Mouse (Mus musculus) C2C12 (cell line): Measurements from ENCODE around the gene Plxna2. TPM values are rescaled to one million over a fixed set of nuclear protein-coding genes. Genes with fewer than 3 reads are reported as not detected.

ENCODE experiments used
- H3K27me3 ChIP-seq: one replicate; pipeline ENCODE4 v1.6.1; 2011; ENCODE audit not compliant: control insufficient read depth, insufficient read depth, insufficient read length
- H3K36me3 ChIP-seq: one replicate; pipeline ENCODE4 v1.6.1; 2011; ENCODE audit not compliant: control insufficient read depth, insufficient read depth
- H3K4me3 ChIP-seq: one replicate; pipeline ENCODE4 v1.5.1; 2011; ENCODE audit warnings: mild to moderate bottlenecking, control low read depth; ENCODE audit not compliant: poor library complexity, insufficient read depth, severe bottlenecking
- H3K79me2 ChIP-seq: one replicate; pipeline ENCODE4 v1.6.1; 2011; ENCODE audit not compliant: control insufficient read depth, insufficient read depth
- H3K79me3 ChIP-seq: one replicate; pipeline ENCODE4 v1.6.1; 2011; ENCODE audit warnings: low read depth, control low read depth
- H3ac ChIP-seq: one replicate; pipeline ENCODE3; 2011; ENCODE audit warnings: low read depth; ENCODE audit not compliant: control insufficient read depth, insufficient read length
- CEBPB ChIP-seq: IDR thresholded peaks from one replicate; pipeline ENCODE4 v1.6.1; 2011; ENCODE audit warnings: low read depth, mild to moderate bottlenecking, control low read depth, moderate library complexity
- CTCF ChIP-seq: IDR thresholded peaks from one replicate; pipeline ENCODE4 v1.5.1; 2011; ENCODE audit not compliant: control insufficient read depth, insufficient read depth, insufficient read length
- FOSL1 ChIP-seq: IDR thresholded peaks from one replicate; pipeline ENCODE4 v1.8.0; 2011; ENCODE audit warnings: mild to moderate bottlenecking, low read length; ENCODE audit not compliant: poor library complexity, insufficient read depth, severe bottlenecking
- MAX ChIP-seq: IDR thresholded peaks from one replicate; pipeline ENCODE4 v1.6.1; 2011; ENCODE audit warnings: mild to moderate bottlenecking, control low read depth
- MYOD1 ChIP-seq: IDR thresholded peaks from one replicate; pipeline ENCODE4 v1.6.1; 2011; ENCODE audit warnings: low read depth; ENCODE audit not compliant: control insufficient read depth, insufficient read length
- MYOG ChIP-seq: IDR thresholded peaks from one replicate; pipeline ENCODE4 v1.6.1; 2011; ENCODE audit not compliant: control insufficient read depth, insufficient read length; ENCODE audit errors: extremely low read depth
- USF1 ChIP-seq: IDR thresholded peaks from one replicate; pipeline ENCODE4 v1.6.1; 2011; ENCODE audit warnings: low read depth, mild to moderate bottlenecking, control low read depth, moderate library complexity
- long read RNA-seq, 2 experiments: library from polyadenylated mRNA; unstranded; transcript quantifications; one replicate each; pipeline ENCODE4 v2.0.0; 2019 to 2020
- polyA plus RNA-seq: library from polyadenylated mRNA; unstranded; fragments of >200 nt; fragmentation: generic; extraction: Trizol; gene quantifications from one replicate; pipeline ENCODE4 v1.2.1, GENCODE M21; 2012; ENCODE audit warnings: missing spikeins

Gene Plxna2
- polyA plus RNA-seq = 4.2 TPM
- long read RNA-seq, experiment 1, partial matches to known transcripts = 0 of 4 reads
- long read RNA-seq, experiment 1, other reads (novel, unspliced or antisense) = 4 of 4 reads
- long read RNA-seq, experiment 2, full-length matches to known transcripts = 2 of 11 reads
- long read RNA-seq, experiment 2, partial matches to known transcripts = 5 of 11 reads
- long read RNA-seq, experiment 2, other reads (novel, unspliced or antisense) = 4 of 11 reads

GRCm38 (mm10) chr1:194617918-194618317, at the start of gene Plxna2:
Plxna2 (plus strand) TSS chr1:194618218.
- no peak for TF ChIP-seq MYOD1
- TF ChIP-seq USF1 = no peak
- TF ChIP-seq CTCF = no peak
- no peak for TF ChIP-seq MAX
- TF ChIP-seq FOSL1 = no peak
- TF ChIP-seq CEBPB = no peak
- TF ChIP-seq MYOG = no peak
- peak within 1 kb of the TSS; percentile 24 for H3ac ChIP-seq
- H3K79me3 ChIP-seq = peaks cover 5% of the 10 kb centered on the region
- peaks cover 29% of the 10 kb centered on the region for H3K79me2 ChIP-seq
- no peaks in the 10 kb centered on the region for H3K36me3 ChIP-seq
- no peaks in the 10 kb centered on the region for H3K27me3 ChIP-seq
- peak within 1 kb of the TSS; percentile 63 for H3K4me3 ChIP-seq

GRCm38 (mm10) chr1:194573870-194574269, 44.1 kb upstream of the Plxna2 start:
- no peak for TF ChIP-seq MAX
- no peak for TF ChIP-seq MYOG
- no peak for TF ChIP-seq CTCF
- TF ChIP-seq USF1 = no peak
- TF ChIP-seq CEBPB = no peak
- TF ChIP-seq FOSL1 = no peak
- TF ChIP-seq MYOD1 = no peak
- no peak overlapping the region for H3K4me3 ChIP-seq

DNA sequence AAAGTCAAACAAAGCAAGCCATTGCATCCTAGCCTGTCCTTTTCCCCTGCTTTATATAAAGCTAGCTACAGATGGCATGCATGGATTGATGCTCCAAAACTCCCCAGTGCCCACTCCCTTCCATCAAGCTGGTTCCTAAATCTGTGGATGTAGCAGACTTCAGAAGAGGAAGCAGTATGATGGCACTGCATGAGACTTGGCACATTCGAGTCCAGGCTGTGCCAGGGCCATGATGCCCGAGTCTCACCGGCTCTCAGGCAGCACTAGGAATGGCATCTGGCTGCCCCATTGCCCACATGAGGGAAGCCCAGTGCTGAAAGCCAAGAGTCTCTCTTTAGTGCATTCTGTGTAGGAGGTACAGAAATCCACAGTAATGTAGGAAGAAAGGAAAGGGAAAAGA, 39.7 kb upstream of the Plxna2 start:
- H3ac ChIP-seq = no peak overlapping the region
- no peaks in the 10 kb centered on the region for H3K79me3 ChIP-seq
- H3K27me3 ChIP-seq = no peaks in the 10 kb centered on the region
- no peak for TF ChIP-seq USF1
- TF ChIP-seq MYOG = no peak
- TF ChIP-seq MAX = no peak
- TF ChIP-seq CEBPB = no peak
- H3K36me3 ChIP-seq = no peaks in the 10 kb centered on the region
- H3K79me2 ChIP-seq = no peaks in the 10 kb centered on the region
- H3K4me3 ChIP-seq = no peak overlapping the region

More at GRCm38 (mm10) chr1:194573870-194574269, 44.1 kb upstream of the Plxna2 start:
- no peaks in the 10 kb centered on the region for H3K36me3 ChIP-seq
- no peaks in the 10 kb centered on the region for H3K79me2 ChIP-seq
- no peak overlapping the region for H3ac ChIP-seq
- no peaks in the 10 kb centered on the region for H3K27me3 ChIP-seq
- H3K79me3 ChIP-seq = no peaks in the 10 kb centered on the region

GRCm38 (mm10) chr1:194580539-194580938, 37.5 kb upstream of the Plxna2 start:
- no peaks in the 10 kb centered on the region for H3K79me2 ChIP-seq
- no peaks in the 10 kb centered on the region for H3K36me3 ChIP-seq
- H3ac ChIP-seq = no peak overlapping the region
- TF ChIP-seq MYOG (no peak), MYOD1 (no peak), MAX (no peak), CTCF (no peak), USF1 (no peak), CEBPB (no peak), FOSL1 (no peak)
- no peak overlapping the region for H3K4me3 ChIP-seq
- no peaks in the 10 kb centered on the region for H3K27me3 ChIP-seq
- no peaks in the 10 kb centered on the region for H3K79me3 ChIP-seq

GRCm38 (mm10) chr1:194586670-194587069, 31.3 kb upstream of the Plxna2 start:
- H3K79me2 ChIP-seq = no peaks in the 10 kb centered on the region
- H3K79me3 ChIP-seq = no peaks in the 10 kb centered on the region
- TF ChIP-seq USF1 (no peak), CEBPB (no peak), MYOG (no peak), MAX (no peak), CTCF (no peak), MYOD1 (no peak), FOSL1 (no peak)
- no peak overlapping the region for H3K4me3 ChIP-seq
- H3K36me3 ChIP-seq = no peaks in the 10 kb centered on the region
- no peaks in the 10 kb centered on the region for H3K27me3 ChIP-seq
- no peak overlapping the region for H3ac ChIP-seq

DNA sequence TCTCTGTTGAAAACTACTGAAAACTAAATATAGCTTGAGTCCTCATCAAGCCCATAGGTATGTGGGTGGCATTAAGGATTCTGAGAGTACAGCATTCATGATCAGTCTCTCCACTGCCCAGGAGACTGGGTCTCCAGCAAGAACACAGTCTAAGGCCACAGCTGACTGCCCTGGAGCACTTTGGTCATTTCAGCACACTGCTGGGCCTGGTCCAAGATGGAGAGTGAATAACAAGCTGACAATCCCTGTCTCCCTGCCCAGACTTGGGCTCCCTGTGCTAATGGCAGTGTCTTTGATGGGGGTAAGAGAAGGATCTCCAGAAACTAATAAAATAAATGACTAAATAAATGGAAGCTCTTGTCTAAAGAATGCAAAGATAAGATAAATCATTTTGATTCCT, 30.5 kb upstream of the Plxna2 start:
- Histone ChIP-seq H3ac (no peak overlapping the region), H3K4me3 (no peak overlapping the region), H3K79me2 (no peaks in the 10 kb centered on the region), H3K27me3 (no peaks in the 10 kb centered on the region), H3K79me3 (no peaks in the 10 kb centered on the region), H3K36me3 (no peaks in the 10 kb centered on the region)
- TF ChIP-seq MYOD1 = no peak
- TF ChIP-seq MYOG = no peak
- no peak for TF ChIP-seq USF1
- TF ChIP-seq FOSL1 = no peak
- TF ChIP-seq CTCF = no peak
- TF ChIP-seq CEBPB = no peak
- TF ChIP-seq MAX = no peak
